Mouse (Mus musculus) kidney, adult 2 months (tissue): ENCODE measurements around the gene Tprg.

Experiments used
- CTCF ChIP-seq: fragments of 200-500 bp; conservative IDR thresholded peaks from 2 replicates; pipeline ENCODE4 v1.5.1; 2011; ENCODE audit warnings: low read depth, mild to moderate bottlenecking, control low read depth, low read length, moderate library complexity, mixed read lengths; ENCODE audit not compliant: insufficient read depth, insufficient read length
- POLR2A ChIP-seq: fragments of 200-500 bp; IDR thresholded peaks from one replicate; pipeline ENCODE4 v1.6.1; 2011; ENCODE audit warnings: low read depth, low read length, control low read depth

DNA sequence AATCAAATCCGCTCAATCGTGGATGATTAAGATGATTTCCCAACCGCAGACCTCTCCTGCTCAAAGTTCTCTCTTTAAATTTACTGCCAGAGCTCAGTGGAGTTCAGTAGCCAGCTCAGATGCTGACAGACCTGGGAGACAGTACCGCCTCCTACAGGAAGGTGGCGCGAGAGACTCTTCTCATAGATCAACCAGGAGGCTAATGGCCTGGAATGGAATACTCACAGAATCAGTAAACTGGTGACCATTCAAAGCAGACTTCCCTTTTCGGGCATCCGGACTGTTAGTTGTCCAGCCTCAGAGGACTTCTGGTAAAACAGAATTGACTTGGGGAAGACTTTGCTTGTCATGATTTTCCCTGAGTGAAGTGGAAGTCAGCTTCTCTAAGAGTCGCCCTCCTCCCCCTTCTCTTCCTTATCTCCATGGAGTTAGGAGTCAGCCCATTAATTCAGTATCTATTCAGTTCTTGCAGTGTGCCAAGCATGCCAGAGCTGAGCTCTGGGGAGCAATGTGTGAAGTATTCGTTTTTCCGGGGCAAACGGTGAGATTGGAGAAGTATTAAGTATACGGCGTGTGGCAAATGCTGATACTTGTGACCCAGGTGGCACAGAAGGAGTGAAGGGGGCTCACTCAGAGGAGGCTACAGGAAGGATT, 90.2 kb downstream of the Tprg start:
- TF ChIP-seq CTCF (peak; percentile 90), POLR2A (no peak)
